ENCODE assay signal across 24 mouse cellular contexts in the genomic region with DNA sequence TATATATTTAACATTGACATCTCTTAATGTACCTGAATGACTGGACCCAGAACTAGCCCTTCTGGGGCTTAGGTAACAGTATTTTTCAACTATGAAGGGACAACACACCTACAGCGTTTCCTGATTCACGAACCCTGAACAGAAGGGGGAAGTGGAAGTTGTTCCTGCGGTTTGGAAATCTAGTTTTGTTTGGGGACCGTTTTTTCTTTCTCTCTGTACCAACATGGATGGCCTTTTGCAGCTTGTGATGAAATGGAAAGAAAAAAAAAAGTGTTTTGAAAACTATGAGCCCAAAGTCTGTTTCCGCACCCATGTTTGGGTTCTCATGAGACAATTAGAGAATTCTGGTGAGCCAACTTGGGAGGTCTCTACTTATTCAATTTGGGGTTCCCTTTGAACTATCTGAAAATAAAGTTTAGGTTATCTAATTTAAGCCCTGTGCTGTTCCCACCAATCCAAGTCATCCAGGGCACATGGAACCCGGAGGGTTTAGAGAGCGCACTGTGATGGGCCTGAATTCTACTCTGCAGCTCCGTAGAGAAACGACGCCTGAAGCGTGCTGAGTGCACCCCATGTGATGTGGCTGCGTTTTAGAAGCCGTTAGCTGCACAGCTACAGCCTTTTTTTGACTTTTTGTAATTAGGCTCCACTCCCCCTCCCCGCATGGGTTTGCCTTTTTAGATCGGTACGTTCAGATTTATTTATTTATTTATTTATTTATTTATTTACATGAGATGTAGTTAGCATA.
DNase-seq lines count a peak whose midpoint lies in the region; ATAC-seq and TF ChIP-seq lines count a peak whose summit lies in the region.
"Had no signal": no experiment of that assay in that cellular context is flagged by ENCODE, and none has a peak within 500 bp of the region (broad histone marks: within the 10 kb centered on the region; RNA-seq: fewer than 3 reads in every experiment).

No protein-coding gene starts in this region.

- H3K4me3 ChIP-seq in forebrain, embryonic 16.5 days (replicated peaks; ENCODE audit: low read length), result no peak overlapping the region
- H3K4me3 ChIP-seq in forebrain, embryonic 14.5 days (ENCODE audit: low read depth, low read length), result no peak overlapping the region
- no peak overlapping the region for H3K4me3 ChIP-seq in lung, embryonic 14.5 days (ENCODE audit: low read depth, low read length)
- H3K4me3 ChIP-seq: embryonic facial prominence, embryonic 15.5 days; hindbrain, embryonic 13.5 days; limb, embryonic 15.5 days; liver, embryonic 15.5 days; lung, embryonic 15.5 days; neural tube, embryonic 12.5 days had no signal

- H3K4me2 ChIP-seq in forebrain, embryonic 16.5 days (ENCODE audit: low read length), result no peak overlapping the region
- no peak overlapping the region for H3K4me2 ChIP-seq in forebrain, embryonic 14.5 days (ENCODE audit: low read length)
- H3K4me2 ChIP-seq in lung, embryonic 14.5 days, result no peak overlapping the region
- H3K4me2 ChIP-seq: embryonic facial prominence, embryonic 15.5 days; heart, embryonic 11.5 days; hindbrain, embryonic 13.5 days; lung, embryonic 15.5 days had no signal

- H3K27me3 ChIP-seq in forebrain, embryonic 16.5 days (replicated peaks; ENCODE audit: control insufficient read depth, insufficient read depth, low read length), result peaks cover 7% of the 10 kb centered on the region; the same call in 1 of the 2 replicates
- H3K27me3 ChIP-seq in forebrain, embryonic 14.5 days (replicated peaks; ENCODE audit: control insufficient read depth, insufficient read depth, low read length), result peaks cover 7% of the 10 kb centered on the region
- H3K27me3 ChIP-seq in lung, embryonic 14.5 days (ENCODE audit: insufficient read depth, low read length), result no peaks in the 10 kb centered on the region
- H3K27me3 ChIP-seq: embryonic facial prominence, embryonic 15.5 days; hindbrain, embryonic 13.5 days; limb, embryonic 15.5 days; liver, embryonic 15.5 days; lung, embryonic 15.5 days; neural tube, embryonic 12.5 days had no signal

- H3K4me1 ChIP-seq in forebrain, embryonic 16.5 days (replicated peaks; ENCODE audit: control insufficient read depth, insufficient read depth, low read length), result 0 out of 2 replicates have a peak, but pooled peaks cover 2% of the 10 kb centered on the region
- no peaks in the 10 kb centered on the region for H3K4me1 ChIP-seq in forebrain, embryonic 14.5 days (ENCODE audit: control insufficient read depth, insufficient read depth, low read length)
- no peaks in the 10 kb centered on the region for H3K4me1 ChIP-seq in lung, embryonic 14.5 days (ENCODE audit: insufficient read depth)
- H3K4me1 ChIP-seq: embryonic facial prominence, embryonic 15.5 days; hindbrain, embryonic 13.5 days; limb, embryonic 15.5 days; liver, embryonic 15.5 days; lung, embryonic 15.5 days; neural tube, embryonic 12.5 days had no signal

- no peaks in the 10 kb centered on the region for H3K9me3 ChIP-seq in forebrain, embryonic 16.5 days (ENCODE audit: control insufficient read depth, low read length)
- no peaks in the 10 kb centered on the region for H3K9me3 ChIP-seq in forebrain, embryonic 14.5 days (replicated peaks; ENCODE audit: control insufficient read depth, low read length)
- H3K9me3 ChIP-seq in lung, embryonic 14.5 days (ENCODE audit: low read depth, low read length), result no peaks in the 10 kb centered on the region
- H3K9me3 ChIP-seq: embryonic facial prominence, embryonic 15.5 days; hindbrain, embryonic 13.5 days; limb, embryonic 15.5 days; liver, embryonic 15.5 days; lung, embryonic 15.5 days; neural tube, embryonic 12.5 days had no signal

- no peak for DNase-seq in forebrain, embryonic 14.5 days (ENCODE audit: low spot score)
- DNase-seq in lung, embryonic 14.5 days, result no peak
- DNase-seq in lung, postnatal 36 days, result no peak
- no peak for DNase-seq in c-Kit-positive CD71-positive TER-119-positive erythroid progenitor cells, embryonic 14.5 days (ENCODE audit: low spot score)
- no peak for DNase-seq in spleen, postnatal 10 days (ENCODE audit: low spot score in 2 of 2)
- DNase-seq: adrenal gland, postnatal 25 days; cerebellum, adult 18-20 months; cerebellum, postnatal 10 days; gastrocnemius, postnatal 14 days; heart, postnatal 36 days; left cerebral cortex, postnatal 4 days; midbrain, embryonic 14.5 days; retina, postnatal 1 day; right cerebral cortex, postnatal 14 days had no signal

- 66% methylated on average over 16 of the region's 16 CpGs for WGBS in forebrain, embryonic 16.5 days
- WGBS in forebrain, embryonic 14.5 days, result 76% methylated on average over 16 of the region's 16 CpGs
- 81% methylated on average over 16 of the region's 16 CpGs for WGBS in lung, embryonic 14.5 days

- no peak overlapping the region for H3K9ac ChIP-seq in forebrain, embryonic 16.5 days (replicated peaks; ENCODE audit: low read depth, low read length)
- no peak overlapping the region for H3K9ac ChIP-seq in forebrain, embryonic 14.5 days (ENCODE audit: low read length)
- H3K9ac ChIP-seq in lung, embryonic 14.5 days, result no peak overlapping the region
- H3K9ac ChIP-seq: embryonic facial prominence, embryonic 15.5 days; hindbrain, embryonic 13.5 days; limb, embryonic 15.5 days; liver, embryonic 15.5 days; lung, embryonic 15.5 days; neural tube, embryonic 12.5 days had no signal

- H3K27ac ChIP-seq in forebrain, embryonic 16.5 days (ENCODE audit: low read length), result no peak overlapping the region
- H3K27ac ChIP-seq in forebrain, embryonic 14.5 days (ENCODE audit: low read depth, low read length), result no peak overlapping the region
- H3K27ac ChIP-seq in lung, embryonic 14.5 days (ENCODE audit: low read depth), result no peak overlapping the region
- H3K27ac ChIP-seq: embryonic facial prominence, embryonic 15.5 days; hindbrain, embryonic 13.5 days; limb, embryonic 15.5 days; liver, embryonic 15.5 days; lung, embryonic 15.5 days; neural tube, embryonic 12.5 days had no signal

- peak; percentile 54; the same call in 1 of the 2 replicates for ATAC-seq in forebrain, embryonic 16.5 days
- no peak for ATAC-seq in forebrain, embryonic 14.5 days
- ATAC-seq in lung, embryonic 14.5 days (ENCODE audit: insufficient read depth), result 0 out of 2 replicates have a peak, but pooled peaks have one; percentile 45
- ATAC-seq in granulocyte monocyte progenitor cell, adult 5-6 weeks (replicated peaks; ENCODE audit: poor library complexity, severe bottlenecking), result peak; percentile 93
- 0 out of 2 replicates have a peak, but pooled peaks have one; percentile 13 for ATAC-seq in neutrophil, adult 5-6 weeks (ENCODE audit: extremely low read depth, insufficient number of reproducible peaks, low FRiP score, poor library complexity, severe bottlenecking)

- no peaks in the 10 kb centered on the region for H3K36me3 ChIP-seq in forebrain, embryonic 16.5 days (ENCODE audit: control insufficient read depth, insufficient read depth)
- no peaks in the 10 kb centered on the region for H3K36me3 ChIP-seq in forebrain, embryonic 14.5 days (ENCODE audit: control insufficient read depth, insufficient read depth, low read length)
- no peaks in the 10 kb centered on the region for H3K36me3 ChIP-seq in lung, embryonic 14.5 days (ENCODE audit: insufficient read depth)
- H3K36me3 ChIP-seq: embryonic facial prominence, embryonic 15.5 days; hindbrain, embryonic 13.5 days; limb, embryonic 15.5 days; liver, embryonic 15.5 days; lung, embryonic 15.5 days; neural tube, embryonic 12.5 days had no signal

- TF ChIP-seq CTCF in lung, embryonic 14.5 days (IDR thresholded peaks at IDR 0.05; ENCODE audit: low read depth), result no peak
